Mouse (Mus musculus) neural tube, embryonic 11.5 days (tissue): Measurements from ENCODE around the gene Gm29133. TPM values are rescaled to one million over a fixed set of nuclear protein-coding genes. Genes with fewer than 3 reads are reported as not detected.

ENCODE experiments used
- ATAC-seq: fragments of 200-750 bp; cut with Nextera tagmentation; 2 replicates; pipeline ENCODE4 v1.8.0; 2017; ENCODE audit warnings: moderate number of reproducible peaks, mild to moderate bottlenecking, moderate TSS enrichment, moderate library complexity; ENCODE audit not compliant: insufficient read depth, low FRiP score, low TSS enrichment
- DNase-seq: peaks from one replicate; pipeline ENCODE4 v3.0.0-alpha.2; 2015; ENCODE audit warnings: low spot score
- H3K27ac ChIP-seq: fragments of 300-500 bp; sonication (generic); 2 replicates; pipeline ENCODE4 v1.5.1; 2014; ENCODE audit warnings: low read depth, mild to moderate bottlenecking, low read length
- H3K27me3 ChIP-seq: fragments of 300-500 bp; sonication (generic); 2 replicates; pipeline ENCODE4 v1.6.1; 2014; ENCODE audit warnings: mild to moderate bottlenecking, low read length, mixed read lengths; ENCODE audit not compliant: control insufficient read depth, insufficient read depth
- H3K36me3 ChIP-seq: fragments of 300-500 bp; sonication (generic); 2 replicates; pipeline ENCODE4 v1.6.1; 2014; ENCODE audit warnings: mild to moderate bottlenecking, low read length, moderate library complexity, mixed read lengths; ENCODE audit not compliant: control insufficient read depth, insufficient read depth
- H3K4me1 ChIP-seq: fragments of 300-500 bp; sonication (generic); 2 replicates; pipeline ENCODE4 v1.6.1; 2014; ENCODE audit warnings: low read length, mixed read lengths; ENCODE audit not compliant: control insufficient read depth, insufficient read depth
- H3K4me2 ChIP-seq: fragments of 300-500 bp; sonication (generic); 2 replicates; pipeline ENCODE4 v1.6.1; 2014; ENCODE audit warnings: low read depth, mild to moderate bottlenecking, moderate library complexity
- H3K4me3 ChIP-seq: fragments of 300-500 bp; sonication (generic); 2 replicates; pipeline ENCODE4 v1.5.1; 2014; ENCODE audit warnings: low read depth, low read length
- H3K9ac ChIP-seq: fragments of 300-500 bp; sonication (generic); 2 replicates; pipeline ENCODE4 v1.6.1; 2014; ENCODE audit warnings: mild to moderate bottlenecking, low read length
- H3K9me3 ChIP-seq: fragments of 300-500 bp; sonication (generic); 2 replicates; pipeline ENCODE4 v1.6.1; 2016; ENCODE audit warnings: low read length; ENCODE audit not compliant: control insufficient read depth
- WGBS: fragments of 180-500 bp; shearing (Covaris S2); extraction: QIAGEN DNeasy Blood & Tissue Kit; methylation state at CpG from one replicate; pipeline ENCODE4 v1.1.7; 2014; 5-methylcytosine and 5-hydroxymethylcytosine counted together
- polyA plus RNA-seq: library from polyadenylated mRNA; unstranded; fragments of >200 nt; fragmentation: Nextera tagmentation; extraction: Ambion mirVana; gene quantifications from 2 replicates; pipeline ENCODE4 v1.2.1, GENCODE M21; 2014

Gene Gm29133
- polyA plus RNA-seq = not detected in 2 replicates

- 63% methylated on average over 5 of the region's 5 CpGs for WGBS
- H3K27me3 ChIP-seq = no peaks in the 10 kb centered on the region
Observed at GRCm38 (mm10) chr3:75747897-75748296, at the start of gene Gm29133. TSS of gene Gm29133 (plus strand) at chr3:75748197.

GRCm38 (mm10) chr3:75699088-75699487 lies 48.9 kb upstream of the Gm29133 start:
- 94% methylated on average over 3 of the region's 3 CpGs for WGBS

More at GRCm38 (mm10) chr3:75747897-75748296, at the start of gene Gm29133:
- DNase-seq (no peak), ATAC-seq (no peak)
- Histone ChIP-seq H3K4me3 (no peak within 1 kb of the TSS), H3K4me2 (no peak within 1 kb of the TSS), H3K4me1 (no peaks in the 10 kb centered on the region; the same call in 1 of the 2 replicates), H3K27ac (no peak within 1 kb of the TSS), H3K36me3 (no peaks in the 10 kb centered on the region), H3K9me3 (no peaks in the 10 kb centered on the region), H3K9ac (no peak within 1 kb of the TSS)

GRCm38 (mm10) chr3:75701336-75701735 lies 46.7 kb upstream of the Gm29133 start:
- no peak overlapping the region for H3K4me2 ChIP-seq

More at GRCm38 (mm10) chr3:75699088-75699487, 48.9 kb upstream of the Gm29133 start:
- DNase-seq (no peak), ATAC-seq (no peak)
- Histone ChIP-seq H3K36me3 (no peaks in the 10 kb centered on the region), H3K27ac (no peak overlapping the region), H3K4me3 (no peak overlapping the region), H3K27me3 (no peaks in the 10 kb centered on the region), H3K4me1 (no peaks in the 10 kb centered on the region), H3K9ac (no peak overlapping the region), H3K9me3 (no peaks in the 10 kb centered on the region), H3K4me2 (no peak overlapping the region)

GRCm38 (mm10) chr3:75706536-75706935 lies 41.5 kb upstream of the Gm29133 start:
- H3K4me1 ChIP-seq = no peaks in the 10 kb centered on the region
- H3K36me3 ChIP-seq = no peaks in the 10 kb centered on the region
- ATAC-seq (no peak), DNase-seq (no peak)
- H3K4me3 ChIP-seq = no peak overlapping the region
- no peak overlapping the region for H3K27ac ChIP-seq
- WGBS = 84% methylated on average over 3 of the region's 3 CpGs
- no peaks in the 10 kb centered on the region for H3K27me3 ChIP-seq
- no peaks in the 10 kb centered on the region for H3K9me3 ChIP-seq
- no peak overlapping the region for H3K4me2 ChIP-seq
- H3K9ac ChIP-seq = no peak overlapping the region

More at GRCm38 (mm10) chr3:75701336-75701735, 46.7 kb upstream of the Gm29133 start:
- no peak overlapping the region for H3K27ac ChIP-seq
- DNase-seq (no peak), ATAC-seq (no peak)
- H3K4me3 ChIP-seq = no peak overlapping the region
- WGBS = 68% methylated on average over 3 of the region's 3 CpGs
- no peaks in the 10 kb centered on the region for H3K27me3 ChIP-seq
- H3K4me1 ChIP-seq = no peaks in the 10 kb centered on the region
- H3K36me3 ChIP-seq = no peaks in the 10 kb centered on the region
- H3K9ac ChIP-seq = no peak overlapping the region
- no peaks in the 10 kb centered on the region for H3K9me3 ChIP-seq

- ATAC-seq = no peak
- no peaks in the 10 kb centered on the region for H3K4me1 ChIP-seq
- no peak overlapping the region for H3K4me3 ChIP-seq
- H3K27ac ChIP-seq = no peak overlapping the region
- H3K4me2 ChIP-seq = no peak overlapping the region
- WGBS = 80% methylated on average over 3 of the region's 3 CpGs
- no peaks in the 10 kb centered on the region for H3K9me3 ChIP-seq
- no peak for DNase-seq
- H3K36me3 ChIP-seq = no peaks in the 10 kb centered on the region
- no peak overlapping the region for H3K9ac ChIP-seq
- no peaks in the 10 kb centered on the region for H3K27me3 ChIP-seq
Observed at GRCm38 (mm10) chr3:75713678-75714295, 34.2 kb upstream of the Gm29133 start.

GRCm38 (mm10) chr3:75720663-75721062 lies 27.3 kb upstream of the Gm29133 start:
- Histone ChIP-seq H3K36me3 (no peaks in the 10 kb centered on the region), H3K27me3 (no peaks in the 10 kb centered on the region)
- 35% methylated on average over 2 of the region's 2 CpGs for WGBS

GRCm38 (mm10) chr3:75730982-75731600 lies 16.9 kb upstream of the Gm29133 start:
- H3K4me2 ChIP-seq = no peak overlapping the region
- no peaks in the 10 kb centered on the region for H3K9me3 ChIP-seq
- no peak overlapping the region for H3K4me3 ChIP-seq
- no peaks in the 10 kb centered on the region for H3K4me1 ChIP-seq
- H3K36me3 ChIP-seq = no peaks in the 10 kb centered on the region
- DNase-seq = no peak
- no peaks in the 10 kb centered on the region for H3K27me3 ChIP-seq
- H3K27ac ChIP-seq = no peak overlapping the region
- WGBS = 77% methylated on average over 3 of the region's 3 CpGs
- H3K9ac ChIP-seq = no peak overlapping the region
- no peak for ATAC-seq

More at GRCm38 (mm10) chr3:75720663-75721062, 27.3 kb upstream of the Gm29133 start:
- ATAC-seq = no peak
- Histone ChIP-seq H3K4me2 (no peak overlapping the region), H3K9ac (no peak overlapping the region), H3K4me3 (no peak overlapping the region), H3K9me3 (no peaks in the 10 kb centered on the region), H3K27ac (no peak overlapping the region), H3K4me1 (no peaks in the 10 kb centered on the region)
- no peak for DNase-seq

GRCm38 (mm10) chr3:75743664-75744437 lies 4.1 kb upstream of the Gm29133 start:
- no peaks in the 10 kb centered on the region; the same call in 1 of the 2 replicates for H3K4me1 ChIP-seq
- H3K36me3 ChIP-seq = no peaks in the 10 kb centered on the region
- H3K27ac ChIP-seq = no peak overlapping the region
- ATAC-seq (no peak), DNase-seq (no peak)
- H3K27me3 ChIP-seq = no peaks in the 10 kb centered on the region
- H3K9me3 ChIP-seq = no peaks in the 10 kb centered on the region
- H3K9ac ChIP-seq = no peak overlapping the region
- no peak overlapping the region for H3K4me3 ChIP-seq
- H3K4me2 ChIP-seq = no peak overlapping the region
- 79% methylated on average over 4 of the region's 4 CpGs for WGBS
